Mouse (Mus musculus) layer of hippocampus, adult 2 months (tissue): ENCODE measurements around the gene Plekhj1. TPM values are rescaled to one million over a fixed set of nuclear protein-coding genes. Genes with fewer than 3 reads are reported as not detected.

Experiments used
- DNase-seq, 2 experiments: peaks; one replicate each; pipeline ENCODE4 v3.0.0; 2022; ENCODE audit warnings: low spot score in 2 of 2
- H3K27ac ChIP-seq: fragments of 200-600 bp; 2 replicates; pipeline ENCODE4 v1.8.1; 2022
- H3K4me3 ChIP-seq: fragments of 200-600 bp; 2 replicates; pipeline ENCODE4 v1.8.1; 2022; ENCODE audit warnings: mild to moderate bottlenecking
- CTCF ChIP-seq: fragments of 200-600 bp; conservative IDR thresholded peaks from 2 replicates; pipeline ENCODE4 v1.8.1; 2022; ENCODE audit warnings: antibody characterized with exemption, mild to moderate bottlenecking, moderate library complexity
- long read RNA-seq, 2 experiments: library from polyadenylated mRNA; stranded (forward); transcript quantifications; one replicate each; pipeline ENCODE4 v2.0.0; 2021; ENCODE audit warnings: borderline mapping rate in 2 of 2
- total RNA-seq, 2 experiments: library from RNA; stranded (reverse); gene quantifications; 2 replicates each; pipeline ENCODE4 v1.2.3; 2021

Gene Plekhj1
- total RNA-seq = 10 to 100 TPM; 68.4 to 76.3 TPM
- long read RNA-seq, experiment 1, transcript Plekhj1-201 (6 exons, 1,260 nt) = major isoform, 26 of 57 reads
- long read RNA-seq, experiment 1, partial matches to known transcripts = 17 of 57 reads
- long read RNA-seq, experiment 1, other reads (novel, unspliced or antisense) = 10 of 57 reads
- long read RNA-seq, experiment 2, transcript Plekhj1-201 (6 exons, 1,260 nt) = major isoform, 26 of 71 reads
- long read RNA-seq, experiment 2, partial matches to known transcripts = 17 of 71 reads
- long read RNA-seq, experiment 2, other reads (novel, unspliced or antisense) = 18 of 71 reads

DNA sequence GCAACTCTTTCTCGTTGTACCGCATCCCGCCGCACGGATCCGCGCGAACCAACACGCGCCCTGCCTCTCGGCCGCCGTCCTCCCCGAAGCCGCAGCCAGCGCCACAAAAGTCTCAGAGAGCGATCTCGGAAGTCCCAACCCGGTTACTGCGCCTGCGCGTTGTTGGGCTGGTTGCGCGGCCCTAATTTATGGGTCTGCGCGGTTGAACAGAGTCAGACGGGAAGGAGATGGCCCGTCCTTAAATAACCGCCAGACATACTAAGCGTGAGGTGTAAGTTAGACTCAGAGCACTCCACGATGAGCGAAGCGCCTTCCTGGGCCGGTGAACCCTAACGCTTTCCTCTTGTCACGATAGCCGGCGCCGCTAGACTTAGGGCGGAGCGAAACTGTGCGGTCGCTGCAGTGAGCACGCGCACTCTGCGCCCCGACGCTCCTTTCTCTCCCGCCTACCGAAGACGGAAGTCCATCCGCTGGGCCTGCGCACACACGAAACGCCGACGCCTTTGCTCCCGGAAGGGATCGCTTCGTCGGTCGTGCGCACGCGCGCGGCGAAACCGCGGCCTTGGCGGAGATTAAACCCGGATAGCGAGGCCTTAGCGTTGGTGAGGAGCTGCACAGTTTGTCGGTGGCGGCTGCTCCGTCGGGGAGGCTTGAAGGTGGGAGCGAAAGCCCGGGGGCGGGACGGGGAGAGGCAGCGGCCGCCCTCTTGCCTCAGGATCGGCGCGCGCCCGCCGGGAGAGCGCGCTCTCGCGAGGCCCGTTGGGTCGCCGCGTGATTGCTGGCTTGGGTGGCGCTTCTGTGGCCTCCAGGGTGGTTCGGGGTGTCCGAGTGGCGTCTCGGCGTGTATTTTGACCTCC, at the start of gene Plekhj1, which contains the start of gene Sf3a2:
TSS of gene Plekhj1 (minus strand) at position 477 of the 857 bp plus-strand sequence.
TSS of gene Sf3a2 (plus strand) at position 49 of the 857 bp plus-strand sequence.
- peak; percentile 40; the same call in 1 of the 2 replicates for TF ChIP-seq CTCF
- Histone ChIP-seq H3K4me3 (peak within 1 kb of the TSS; percentile 93), H3K27ac (peak within 1 kb of the TSS; percentile 99)
- DNase-seq = peak; percentile 95

DNA sequence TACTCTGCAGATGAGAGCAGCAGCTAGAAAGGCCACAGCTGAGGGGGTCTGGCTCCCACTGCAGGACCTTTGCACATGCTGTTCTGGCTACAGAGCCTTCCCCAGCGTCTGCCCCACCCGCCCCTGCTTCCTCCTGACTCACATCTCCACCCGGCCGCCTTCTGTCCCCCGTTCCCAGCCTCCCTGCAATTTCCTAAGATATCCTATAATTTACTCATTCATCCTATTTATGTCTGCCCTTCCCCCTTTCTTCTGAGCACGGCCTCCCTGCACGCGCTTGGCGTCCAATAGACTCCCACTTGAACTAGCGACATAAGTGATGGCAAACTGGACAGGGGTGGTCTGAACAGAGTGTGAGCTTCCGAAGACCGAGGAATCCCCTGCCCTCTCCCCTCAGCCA, 47.3 kb upstream of the Plekhj1 start:
- 0 out of 2 replicates have a peak overlapping the region, but pooled peaks have one; percentile 85 for H3K27ac ChIP-seq
- no peak overlapping the region for H3K4me3 ChIP-seq
- peak in 1 of 2 experiments; percentile 54 for DNase-seq
- TF ChIP-seq CTCF = no peak

DNA sequence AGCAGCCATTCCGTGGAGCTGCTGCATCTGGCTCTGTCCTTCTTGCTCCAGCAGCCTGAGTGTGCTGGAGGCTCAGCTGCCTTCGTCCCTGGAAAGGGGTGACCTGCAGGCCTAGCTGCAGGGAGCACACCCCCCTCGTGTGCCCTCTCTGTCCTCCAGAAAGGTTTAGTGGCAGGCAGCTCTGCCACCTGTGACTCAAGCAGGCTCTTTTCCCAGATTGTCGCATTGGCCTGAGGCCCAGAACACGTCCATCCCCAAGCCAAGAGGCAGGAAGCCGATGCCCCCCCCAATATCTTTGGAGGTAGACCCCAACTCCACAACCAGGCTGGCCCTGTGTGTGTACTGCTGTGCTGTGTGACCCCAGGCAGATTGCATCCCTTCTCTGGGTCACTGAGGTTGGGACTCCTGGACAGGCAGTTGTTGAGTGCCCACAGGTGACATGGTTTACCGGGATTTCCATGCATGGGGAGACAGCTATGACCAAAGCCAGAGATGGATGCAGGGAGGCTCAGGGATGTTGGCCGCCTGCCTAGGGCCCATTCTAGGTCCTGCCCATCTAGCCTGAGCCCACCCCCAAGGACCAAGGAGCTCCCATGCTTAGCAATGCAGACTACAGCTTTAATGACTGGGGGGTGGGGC, 46.7 kb upstream of the Plekhj1 start:
- no peak for DNase-seq
- TF ChIP-seq CTCF = no peak
- Histone ChIP-seq H3K4me3 (no peak overlapping the region), H3K27ac (peak overlapping the region; percentile 85)

DNA sequence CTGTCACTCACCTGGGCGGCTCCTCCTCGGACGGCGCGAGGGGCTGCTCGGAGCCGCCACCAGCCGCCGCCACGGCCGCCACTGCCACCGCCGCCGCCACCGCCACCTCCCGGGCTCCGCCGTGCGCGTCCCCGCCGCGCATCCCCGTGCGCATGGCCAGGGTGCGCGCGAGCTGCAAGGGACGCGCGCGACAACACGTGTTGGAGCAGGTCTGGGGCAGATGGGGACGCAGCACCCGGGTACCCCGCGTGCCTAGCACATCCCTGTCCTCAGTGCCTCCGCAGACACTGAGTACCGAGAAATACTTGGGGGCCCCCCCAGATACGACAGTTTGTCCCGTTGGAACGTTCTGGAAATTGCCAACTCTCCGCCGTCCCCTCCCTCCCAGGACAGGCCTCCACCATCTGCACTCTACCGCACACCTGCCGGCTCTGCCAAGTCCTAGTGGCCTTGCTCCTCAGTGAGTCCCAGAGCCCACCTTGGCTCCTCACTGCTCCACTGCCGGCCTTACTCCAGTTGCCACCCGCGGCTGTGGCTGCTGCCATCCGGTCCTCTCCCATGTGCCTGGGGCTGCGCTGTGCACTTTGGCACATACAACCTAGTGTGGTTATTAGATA, 45.6 kb upstream of the Plekhj1 start, which contains the start of gene Lingo3:
TSS of gene Lingo3 (minus strand) at position 109 of the 617 bp plus-strand sequence.
- no peak for TF ChIP-seq CTCF
- DNase-seq = peak in 1 of 2 experiments; percentile 71
- Histone ChIP-seq H3K4me3 (peak within 1 kb of the TSS; percentile 60), H3K27ac (peak within 1 kb of the TSS; percentile 85)

DNA sequence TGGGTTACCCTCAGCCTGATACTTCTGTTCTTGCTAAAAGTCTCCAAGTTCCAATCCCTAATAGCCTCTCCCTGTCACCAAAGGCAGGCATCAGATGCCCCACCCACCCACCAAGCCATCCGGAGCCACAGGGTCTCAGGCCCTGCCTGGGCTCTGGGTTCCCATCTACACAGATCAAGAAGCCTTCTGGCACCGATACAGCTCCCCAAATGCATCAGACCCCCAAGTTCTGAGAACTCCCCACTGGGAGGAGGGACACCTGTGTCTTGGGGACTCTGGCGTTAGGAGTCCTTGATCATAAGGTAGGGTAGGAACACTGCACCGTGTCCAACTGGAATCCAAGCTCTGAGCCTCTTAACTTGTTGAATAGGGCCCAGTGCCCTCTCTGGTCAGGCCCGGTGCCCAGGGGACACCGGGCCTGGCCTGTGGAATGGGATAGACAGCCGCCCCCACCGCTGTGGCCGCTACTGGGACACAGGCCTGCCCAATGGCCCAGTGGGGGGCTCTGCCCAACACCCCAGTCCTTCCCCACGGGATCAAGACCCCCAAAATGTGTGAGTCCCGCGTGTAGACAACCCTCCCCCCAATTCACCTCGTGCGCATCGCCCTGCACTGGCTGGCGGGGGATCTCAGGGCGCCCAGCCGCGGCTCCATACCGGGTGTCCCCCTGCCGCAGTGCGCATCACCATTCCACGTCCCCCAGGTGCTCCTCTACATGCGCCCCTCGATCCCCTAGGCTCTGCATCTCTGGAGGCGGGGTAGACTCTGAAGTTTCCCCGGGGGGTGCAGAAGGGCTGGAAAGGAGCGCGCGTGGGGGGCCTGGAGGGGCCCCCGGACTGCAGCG, 44.9 kb upstream of the Plekhj1 start:
- no peak for TF ChIP-seq CTCF
- Histone ChIP-seq H3K4me3 (peak overlapping the region; percentile 60), H3K27ac (peak overlapping the region; percentile 85)
- no peak for DNase-seq

DNA sequence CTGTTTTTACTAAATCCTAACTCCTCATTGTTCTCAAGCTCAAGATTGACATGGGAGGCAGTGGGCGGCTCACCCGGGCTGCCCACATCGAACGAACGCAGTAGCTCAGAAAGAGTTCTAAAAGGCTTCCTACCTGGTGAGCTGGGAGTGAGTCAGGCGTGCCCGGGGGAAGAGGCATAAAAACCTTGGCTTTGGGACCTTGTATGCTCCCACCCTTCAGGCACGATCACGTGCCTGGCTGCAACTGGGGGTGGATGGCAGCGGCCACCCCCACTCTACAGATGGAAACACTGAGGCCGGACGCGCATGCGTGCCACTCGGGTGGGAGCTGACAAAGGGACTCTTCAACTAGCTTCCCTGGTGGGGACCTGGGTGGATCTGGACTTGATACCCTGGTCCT, 43.9 kb upstream of the Plekhj1 start:
- DNase-seq = peak in 1 of 2 experiments; percentile 63
- Histone ChIP-seq H3K4me3 (peak overlapping the region; percentile 60), H3K27ac (peak overlapping the region; percentile 85)
- no peak for TF ChIP-seq CTCF

DNA sequence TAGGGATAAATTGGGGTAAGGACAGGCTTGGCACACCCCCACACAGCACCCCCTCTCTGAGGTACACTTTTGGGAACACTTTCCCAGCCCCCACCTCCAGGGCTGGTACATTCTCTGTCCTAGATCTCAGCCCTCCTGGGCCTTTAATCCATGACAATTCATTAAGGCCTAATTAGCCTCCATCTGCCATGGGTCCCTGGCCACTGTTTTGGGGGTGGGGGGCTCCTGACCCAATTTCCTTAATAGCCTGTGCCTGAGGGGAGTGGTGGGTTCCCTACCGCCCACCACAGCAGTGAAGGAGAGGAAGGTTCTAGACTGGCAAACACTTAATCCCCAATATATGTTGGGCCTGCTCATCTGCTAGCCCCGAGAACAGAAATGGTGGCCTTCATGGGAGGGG, 43.3 kb upstream of the Plekhj1 start:
- no peak for DNase-seq

DNA sequence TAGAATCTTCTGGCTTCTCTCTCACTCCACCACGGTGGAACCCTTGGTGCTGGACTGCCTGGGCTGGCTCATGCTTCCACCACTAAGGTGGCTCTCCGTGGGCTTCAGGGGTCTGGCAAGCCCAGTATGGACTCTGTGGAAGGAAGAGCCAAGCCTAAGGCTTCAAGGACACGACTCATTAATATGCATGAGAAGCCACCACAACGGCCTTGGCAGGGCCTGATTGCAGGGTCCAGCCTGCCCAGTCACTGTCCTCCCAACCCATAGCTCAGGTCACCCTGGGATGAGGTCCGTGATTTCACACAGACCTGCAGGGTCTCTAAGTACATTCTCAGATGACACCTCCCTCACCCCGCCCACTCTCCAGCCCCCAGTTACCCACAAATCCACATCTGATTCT, 41.4 kb upstream of the Plekhj1 start:
- no peak for TF ChIP-seq CTCF
- H3K27ac ChIP-seq = no peak overlapping the region
- no peak overlapping the region for H3K4me3 ChIP-seq
- no peak for DNase-seq

More for the DNA sequence above, 43.3 kb upstream of the Plekhj1 start:
- H3K4me3 ChIP-seq = peak overlapping the region; percentile 60; the same call in 1 of the 2 replicates
- H3K27ac ChIP-seq = peak overlapping the region; percentile 85; the same call in 1 of the 2 replicates
- no peak for TF ChIP-seq CTCF

DNA sequence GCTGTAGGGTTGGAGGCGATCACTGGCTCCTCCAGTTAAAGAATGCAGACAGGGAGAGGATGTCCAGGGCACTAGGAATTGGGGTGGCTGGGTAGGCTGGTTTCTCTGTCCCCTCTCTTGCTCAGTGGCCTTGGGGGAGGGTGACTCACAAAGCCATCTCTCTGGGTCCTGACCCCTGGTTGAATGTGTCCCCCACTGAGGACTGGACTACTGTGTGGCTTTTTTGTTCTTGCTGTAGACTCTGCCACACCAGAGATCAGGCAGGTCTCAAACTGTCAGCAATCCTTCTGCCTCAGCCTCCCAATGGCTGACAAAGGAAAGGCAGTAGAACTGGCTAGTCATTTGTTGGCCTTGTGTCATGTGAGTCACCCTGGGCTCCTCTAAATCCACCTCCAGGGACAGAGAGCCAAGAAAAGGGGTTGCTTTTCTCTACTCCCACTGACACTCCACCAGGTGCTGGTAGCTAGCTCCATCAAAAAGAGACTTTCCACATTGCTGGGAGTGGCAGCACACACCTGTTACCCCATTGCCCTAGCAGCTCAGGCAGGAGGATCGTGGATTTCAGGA, 40.0 kb upstream of the Plekhj1 start:
- DNase-seq = no peak
- H3K4me3 ChIP-seq = no peak overlapping the region
- TF ChIP-seq CTCF = no peak
- 0 out of 2 replicates have a peak overlapping the region, but pooled peaks have one; percentile 37 for H3K27ac ChIP-seq

DNA sequence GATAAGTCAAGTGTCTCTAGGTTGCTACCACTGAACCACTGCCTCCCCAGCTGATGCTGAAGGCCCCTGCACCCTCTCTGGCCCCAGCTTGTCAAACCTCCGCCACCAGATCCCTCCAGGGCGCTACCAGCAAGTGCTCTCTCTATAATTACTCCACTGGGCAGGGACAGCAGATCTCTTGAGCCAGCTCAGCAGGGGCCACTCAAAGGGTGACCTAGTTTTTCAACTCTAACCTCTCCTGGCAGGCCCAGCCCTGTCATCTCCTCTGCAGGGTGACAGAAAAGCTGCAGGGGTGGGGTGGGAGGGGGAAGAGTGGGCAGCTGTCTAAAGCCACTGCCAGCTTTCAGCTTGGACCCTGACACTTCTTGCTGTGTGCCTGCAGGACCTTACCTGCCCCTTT, 39.4 kb upstream of the Plekhj1 start:
- peak overlapping the region; percentile 37; the same call in 1 of the 2 replicates for H3K27ac ChIP-seq
- no peak overlapping the region for H3K4me3 ChIP-seq
- DNase-seq = no peak
- no peak for TF ChIP-seq CTCF

DNA sequence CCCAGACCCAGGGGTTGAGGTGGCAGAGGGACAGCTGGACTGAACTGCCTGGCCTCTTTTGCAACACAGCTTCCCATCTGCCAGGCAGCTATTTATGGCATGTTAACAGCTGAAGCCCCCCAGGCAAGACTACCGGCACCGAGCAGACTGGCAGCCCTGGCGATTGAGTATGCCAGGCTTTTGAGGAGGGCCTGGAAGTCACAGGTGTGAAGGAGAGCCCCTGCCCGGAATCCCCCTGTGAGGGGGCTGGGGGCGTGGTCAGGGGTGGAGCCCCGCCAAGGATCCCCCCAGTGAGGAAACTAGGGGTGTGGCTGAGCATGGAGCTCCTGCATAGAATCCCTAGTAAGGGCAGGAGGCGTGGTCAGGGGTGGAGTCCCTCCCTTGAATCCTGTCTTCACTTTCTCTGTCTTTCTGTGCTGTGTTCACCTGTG, 38.5 kb upstream of the Plekhj1 start:
- no peak for TF ChIP-seq CTCF
- peak overlapping the region; percentile 37; the same call in 1 of the 2 replicates for H3K27ac ChIP-seq
- no peak for DNase-seq

More for the DNA sequence above, 38.5 kb upstream of the Plekhj1 start:
- no peak overlapping the region for H3K4me3 ChIP-seq
